Mouse (Mus musculus): ENCODE measurements around the gene Best1. TPM values are rescaled to one million over a fixed set of nuclear protein-coding genes. Genes with fewer than 3 reads are reported as not detected.

Gene Best1
- polyA plus RNA-seq, 1 experiment from 2014 or later, result 0.42 TPM

Other genes with a start within 250 kb of the Best1 start
- not detected in 2 replicates for gene Scgb2a2, start 154.1 kb downstream of the Best1 start, polyA plus RNA-seq (2015; fragmentation: Nextera tagmentation; extraction: Ambion mirVana)
- gene Incenp, start 102.1 kb downstream of the Best1 start, polyA plus RNA-seq (2015; fragmentation: Nextera tagmentation; extraction: Ambion mirVana), result 63.8 and 64.4 TPM in 2 replicates
- gene Fth1, start 21.0 kb downstream of the Best1 start, polyA plus RNA-seq (2015; fragmentation: Nextera tagmentation; extraction: Ambion mirVana), result 2,278 and 2,351 TPM in 2 replicates
- gene Rab3il1, start within 50 bp of the Best1 start, polyA plus RNA-seq (2015; fragmentation: Nextera tagmentation; extraction: Ambion mirVana), result 45.7 and 48.8 TPM in 2 replicates
- gene Fads3, start 39.9 kb upstream of the Best1 start, polyA plus RNA-seq (2015; fragmentation: Nextera tagmentation; extraction: Ambion mirVana), result 12.4 and 13.0 TPM in 2 replicates
- 206 and 216 TPM in 2 replicates for gene Fads2, start 100.1 kb upstream of the Best1 start, polyA plus RNA-seq (2015; fragmentation: Nextera tagmentation; extraction: Ambion mirVana)
- 146 and 154 TPM in 2 replicates for gene Fads1, start 181.3 kb upstream of the Best1 start, polyA plus RNA-seq (2015; fragmentation: Nextera tagmentation; extraction: Ambion mirVana)
- gene Tmem258, start 202.4 kb upstream of the Best1 start, polyA plus RNA-seq (2015; fragmentation: Nextera tagmentation; extraction: Ambion mirVana), result 466 and 467 TPM in 2 replicates
- 77.9 and 87.8 TPM in 2 replicates for gene Fen1, start 202.5 kb upstream of the Best1 start, polyA plus RNA-seq (2015; fragmentation: Nextera tagmentation; extraction: Ambion mirVana)
- gene Myrf, start 239.1 kb upstream of the Best1 start, polyA plus RNA-seq (2015; fragmentation: Nextera tagmentation; extraction: Ambion mirVana), result 9.9 and 10.1 TPM in 2 replicates

Data from intestine, embryonic 16.5 days (tissue).